Mouse (Mus musculus) brain, embryonic 14.5 days (tissue): ENCODE measurements around the gene Cacna2d3. TPM values are rescaled to one million over a fixed set of nuclear protein-coding genes. Genes with fewer than 3 reads are reported as not detected.

Experiments
- DNase-seq: peaks from one replicate; pipeline ENCODE4 v3.0.0-alpha.2; 2011; ENCODE audit warnings: low read depth
- CTCF ChIP-seq: fragments of 200-500 bp; IDR thresholded peaks from 2 replicates; pipeline ENCODE4 v1.5.1; 2012; ENCODE audit warnings: inconsistent platforms, mild to moderate bottlenecking, moderate library complexity, borderline replicate concordance; ENCODE audit not compliant: insufficient read depth, insufficient read length; ENCODE audit errors: extremely low read depth
- POLR2A ChIP-seq: fragments of 200-500 bp; IDR thresholded peaks from 2 replicates; pipeline ENCODE4 v1.6.1; 2012; ENCODE audit warnings: mild to moderate bottlenecking, inconsistent platforms, borderline replicate concordance; ENCODE audit not compliant: poor library complexity, insufficient read depth, insufficient read length, severe bottlenecking; ENCODE audit errors: extremely low read depth
- polyA plus RNA-seq: library from polyadenylated mRNA; depleted of rRNA; stranded (reverse); fragments of >200 nt; gene quantifications from 2 replicates; pipeline ENCODE4 v1.2.3, GENCODE M21; 2012

Gene Cacna2d3
- polyA plus RNA-seq, 1 experiment = 32.5 TPM

GRCm38 (mm10) chr14:29113852-29114450 is 607.7 kb downstream of the Cacna2d3 start:
- peak; percentile 79 for DNase-seq
- TF ChIP-seq POLR2A (no peak), CTCF (no peak)

GRCm38 (mm10) chr14:29111666-29112065 is 610.0 kb downstream of the Cacna2d3 start:
- TF ChIP-seq CTCF = no peak
- TF ChIP-seq POLR2A = no peak
- DNase-seq = no peak

DNA sequence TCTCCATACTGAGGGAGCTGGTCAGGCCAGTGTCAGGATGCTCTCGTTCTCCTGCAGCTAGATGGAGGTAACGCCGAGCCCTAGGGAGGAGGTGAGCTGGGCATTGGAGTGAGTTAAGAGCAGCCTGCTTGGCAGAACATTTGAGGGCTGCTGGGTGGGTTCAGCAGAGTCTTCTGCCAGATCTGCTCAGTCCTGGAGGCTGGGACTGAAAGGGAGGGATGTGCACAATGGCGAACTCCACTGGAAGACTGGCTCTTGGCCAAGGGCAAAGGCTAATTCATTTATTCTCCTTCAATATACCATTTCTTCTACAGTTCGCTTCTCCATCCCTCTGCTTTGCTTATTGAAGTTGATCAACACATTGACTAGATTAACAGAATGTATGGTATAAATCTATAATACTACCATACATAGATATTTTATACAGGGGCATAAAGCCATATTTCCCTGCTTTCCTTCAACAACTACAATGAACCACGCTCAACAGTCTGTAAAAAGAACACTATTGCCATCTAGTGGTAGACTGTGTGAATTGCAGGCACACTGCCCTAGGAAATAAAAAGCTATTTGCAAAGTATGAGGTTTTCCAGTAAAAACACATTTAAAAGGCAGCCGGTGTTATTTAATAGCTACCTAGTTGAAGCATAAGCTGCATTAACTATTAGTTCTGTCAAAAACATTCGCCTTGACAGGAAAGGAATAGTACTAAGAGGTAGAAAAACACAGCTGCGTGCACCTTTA is 611.1 kb downstream of the Cacna2d3 start:
- TF ChIP-seq POLR2A (no peak), CTCF (peak; percentile 56; the same call in 1 of the 2 replicates)
- DNase-seq = peak; percentile 63

DNA sequence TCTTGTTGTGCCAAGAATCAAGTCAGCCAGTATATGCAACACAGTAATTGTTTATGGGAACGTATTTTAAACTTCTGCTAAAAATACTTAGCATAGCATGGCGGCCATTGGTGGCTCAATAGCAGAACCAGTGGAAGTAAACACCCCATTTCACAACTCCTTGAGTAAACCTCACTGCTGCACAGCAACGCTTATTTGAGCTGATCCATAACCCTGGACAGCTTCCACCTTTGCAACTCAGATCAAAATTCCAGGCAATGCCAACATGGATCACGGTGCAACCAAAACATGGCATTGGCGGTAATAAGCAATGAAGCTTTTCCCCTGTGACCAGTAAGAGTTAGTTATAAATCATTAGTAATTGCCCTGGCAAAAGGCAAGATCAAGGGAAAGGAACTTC is 614.2 kb downstream of the Cacna2d3 start:
- no peak for DNase-seq
- TF ChIP-seq CTCF (no peak), POLR2A (no peak)

GRCm38 (mm10) chr14:29097776-29098175 is 623.9 kb downstream of the Cacna2d3 start:
- TF ChIP-seq POLR2A = no peak
- no peak for TF ChIP-seq CTCF
- DNase-seq = peak; percentile 49

GRCm38 (mm10) chr14:29095431-29095830 is 626.2 kb downstream of the Cacna2d3 start:
- TF ChIP-seq POLR2A (no peak), CTCF (no peak)
- peak; percentile 47 for DNase-seq

DNA sequence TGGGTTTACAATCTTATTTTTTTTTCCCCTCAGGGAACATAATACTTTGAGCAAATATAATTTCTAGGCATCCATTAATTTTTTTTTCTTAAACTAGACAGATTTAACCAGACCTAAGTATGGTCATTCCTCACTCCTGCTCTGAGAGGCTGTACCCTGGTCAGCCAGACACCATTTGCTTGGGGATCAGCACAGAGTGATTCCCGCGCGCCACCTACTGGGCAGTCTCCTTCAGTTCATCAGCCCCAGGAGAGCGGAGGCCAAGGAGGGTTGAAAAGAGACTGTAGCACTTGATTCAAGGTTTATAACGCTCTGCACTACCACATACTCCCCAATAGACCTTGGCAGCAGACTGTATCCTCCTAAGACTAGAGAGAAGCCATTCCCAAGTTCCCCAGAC is 631.6 kb downstream of the Cacna2d3 start:
- peak; percentile 87 for DNase-seq
- peak; percentile 95 for TF ChIP-seq CTCF
- no peak for TF ChIP-seq POLR2A

DNA sequence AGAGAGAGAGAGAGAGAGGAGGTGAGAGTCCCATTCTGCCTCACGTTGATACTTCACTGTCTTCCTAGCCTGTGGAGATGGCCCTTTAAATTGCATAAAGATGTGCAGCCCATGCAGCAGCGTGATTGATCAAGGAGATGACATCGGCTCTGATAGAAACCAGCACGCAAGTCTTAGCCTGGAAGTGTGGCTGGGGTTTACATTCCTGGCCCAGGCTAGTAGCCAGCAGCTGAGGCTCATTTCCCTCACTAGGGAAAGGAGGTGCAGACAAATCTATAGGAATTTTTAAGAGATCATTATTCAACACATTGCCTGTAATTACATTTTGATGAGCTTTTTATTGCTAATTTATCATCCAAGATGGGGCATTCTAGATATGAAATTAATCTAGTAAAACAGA is 635.1 kb downstream of the Cacna2d3 start:
- DNase-seq = no peak
- TF ChIP-seq CTCF (no peak), POLR2A (no peak)

DNA sequence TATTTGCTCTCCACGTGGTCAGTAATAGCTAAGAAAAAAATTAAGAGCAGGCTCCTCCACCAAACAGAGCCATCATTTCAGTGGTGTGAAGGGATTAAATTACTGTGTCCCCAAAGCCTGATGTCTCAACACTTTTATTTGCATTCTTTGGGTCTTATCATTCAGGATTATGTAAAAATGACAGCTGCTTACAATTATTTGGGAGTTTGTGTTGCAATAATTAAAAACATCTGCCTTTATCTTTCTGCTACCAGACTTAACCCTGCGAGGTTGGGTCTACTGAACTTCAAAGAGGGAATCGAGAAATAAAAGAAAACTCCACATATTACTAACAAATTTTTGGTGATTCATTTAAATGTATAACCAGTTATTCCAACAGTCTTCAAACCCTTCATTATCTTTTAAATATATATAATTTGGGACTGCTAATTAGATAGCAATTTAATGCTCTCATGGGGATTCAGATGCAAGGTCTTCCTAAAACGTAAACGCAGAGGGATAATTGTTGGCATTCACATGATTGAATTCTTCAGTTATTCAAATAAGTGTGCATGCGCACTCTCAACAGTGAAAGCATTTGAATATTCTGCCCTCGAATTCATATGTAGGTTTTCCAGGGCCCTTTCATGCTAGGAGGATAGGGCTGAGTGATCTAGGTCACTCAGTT is 636.0 kb downstream of the Cacna2d3 start:
- no peak for TF ChIP-seq CTCF
- no peak for TF ChIP-seq POLR2A
- DNase-seq = peak; percentile 80

- no peak for TF ChIP-seq CTCF
- no peak for TF ChIP-seq POLR2A
- DNase-seq = no peak
Observed at GRCm38 (mm10) chr14:29082171-29082570, 639.5 kb downstream of the Cacna2d3 start.

- no peak for DNase-seq
- no peak for TF ChIP-seq CTCF
- TF ChIP-seq POLR2A = no peak
Observed at GRCm38 (mm10) chr14:29080630-29081029, 641.0 kb downstream of the Cacna2d3 start.

- TF ChIP-seq CTCF (no peak), POLR2A (no peak)
- DNase-seq = no peak
Observed at GRCm38 (mm10) chr14:29080228-29080627, 641.4 kb downstream of the Cacna2d3 start.

GRCm38 (mm10) chr14:29077418-29077817 is 644.2 kb downstream of the Cacna2d3 start:
- no peak for DNase-seq
- no peak for TF ChIP-seq POLR2A
- no peak for TF ChIP-seq CTCF
